Mouse (Mus musculus): ENCODE measurements around the gene Irf7.

Gene Irf7

DNA sequence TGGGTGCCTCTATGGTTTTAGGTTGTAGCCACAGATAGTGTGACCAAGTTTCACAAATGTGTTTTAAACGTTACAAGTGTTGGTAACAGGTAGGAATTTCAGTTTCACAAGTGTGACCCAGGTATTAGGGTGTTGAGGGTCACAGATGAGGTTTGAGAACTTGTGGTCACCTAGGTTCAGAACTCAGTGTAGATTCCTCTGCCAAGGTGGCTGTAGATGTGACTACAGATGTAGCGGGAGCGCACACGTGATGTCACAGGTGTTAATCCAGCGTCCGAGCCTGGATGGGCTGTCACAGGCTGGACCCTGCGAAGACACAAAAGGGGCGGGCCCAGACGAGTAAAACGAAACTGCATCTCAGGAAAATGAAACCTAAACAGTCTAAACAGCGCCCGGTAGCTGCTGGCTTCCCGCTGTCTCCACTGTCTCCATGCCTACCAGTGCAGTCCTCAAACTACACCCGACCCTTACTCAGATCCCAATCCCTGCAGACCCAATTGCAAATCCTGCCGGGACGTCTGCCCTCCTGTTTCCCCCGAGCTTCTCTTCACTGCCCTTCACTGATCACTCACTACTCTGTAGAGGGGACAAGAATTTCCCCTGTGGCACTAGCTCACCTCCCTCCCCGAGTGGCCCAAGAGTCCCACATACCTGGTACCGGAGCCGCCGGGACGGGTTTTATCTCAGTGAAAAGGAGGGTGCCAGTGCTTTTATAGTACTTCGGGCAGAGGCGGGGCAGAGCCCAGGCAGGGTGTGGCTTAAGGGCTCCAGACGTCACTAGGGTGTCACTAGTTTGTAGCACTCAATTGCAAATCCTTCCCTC is at the start of gene Irf7:
Irf7 (minus strand) TSS at position 743 of the 823 bp plus-strand sequence.
- in situ Hi-C loops (cut with MboI, MseI): loop anchor here in 1 of 2 experiments (25.0 kb wide), 1 partner anchor 1096 kb away; the partner anchor contains the start of gene Ifitm10

DNA sequence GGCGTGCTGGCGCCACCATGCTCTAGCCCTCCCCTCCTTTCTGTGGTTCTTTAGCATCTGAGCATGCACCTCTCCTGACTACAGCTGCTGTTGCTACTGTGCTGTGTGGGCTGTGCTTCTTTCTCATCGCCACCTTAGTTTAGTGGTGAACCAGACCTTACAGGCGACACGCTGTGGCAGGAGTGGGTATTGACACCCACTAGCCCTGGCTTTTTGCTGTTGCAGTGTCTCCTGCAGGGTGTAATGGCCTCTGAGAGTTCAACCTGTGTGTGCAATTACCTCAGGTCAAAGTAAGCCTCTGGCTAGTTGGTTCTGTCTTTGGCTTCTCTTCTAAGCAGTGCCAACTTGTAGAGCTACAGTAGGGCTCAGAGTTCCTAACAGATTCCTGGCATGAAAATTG is 49.7 kb upstream of the Irf7 start:
- in situ Hi-C loops (cut with MboI, MseI): loop anchor here in 1 of 2 experiments (10.0 kb wide), 1 partner anchor 61 kb away; no protein-coding TSS in a partner anchor

DNA sequence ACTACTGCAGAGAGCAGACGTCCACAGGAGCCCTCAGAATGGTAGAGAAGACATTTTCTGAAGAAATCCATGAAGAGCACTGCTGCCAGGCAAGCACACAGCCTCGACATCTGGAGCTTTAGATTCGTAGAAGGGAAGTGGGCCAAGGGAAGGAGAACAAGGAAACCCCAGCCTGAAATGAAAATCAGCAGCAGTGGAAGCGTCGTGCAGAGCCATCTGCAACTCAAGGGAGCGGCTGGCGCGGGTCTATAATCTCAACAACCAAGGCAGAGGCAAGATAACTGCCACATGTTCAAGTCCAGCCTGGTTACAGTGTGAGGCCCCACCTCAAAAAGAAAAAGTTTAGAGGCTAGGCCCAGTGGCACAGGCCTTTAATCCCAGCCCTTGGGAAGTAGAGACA is 48.8 kb upstream of the Irf7 start:
- in situ Hi-C loops (cut with MboI, MseI): loop anchor here in 1 of 2 experiments (10.0 kb wide), 1 partner anchor 60 kb away; no protein-coding TSS in a partner anchor

DNA sequence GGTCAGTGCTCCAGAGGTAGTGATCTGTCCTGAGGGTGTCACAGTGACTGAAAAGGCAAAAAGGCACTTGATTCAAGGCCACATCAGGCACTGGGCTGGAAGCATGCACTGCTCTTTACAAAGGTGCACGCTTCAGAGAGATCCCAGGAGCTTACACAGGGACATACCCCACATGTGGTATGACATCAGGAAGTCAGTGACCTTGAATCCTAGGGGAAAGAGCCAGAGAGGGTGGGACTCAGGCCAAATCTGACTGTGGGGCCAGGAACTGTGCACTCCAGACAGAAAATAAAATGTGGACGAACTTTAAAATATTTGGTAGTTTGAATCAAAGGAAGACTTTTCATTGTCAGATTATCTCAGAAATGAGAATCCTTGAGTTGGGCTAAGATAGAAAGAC is 48.1 kb upstream of the Irf7 start:
- in situ Hi-C loops (cut with MboI, MseI): loop anchor here in 1 of 2 experiments (10.0 kb wide), 1 partner anchor 60 kb away; no protein-coding TSS in a partner anchor

DNA sequence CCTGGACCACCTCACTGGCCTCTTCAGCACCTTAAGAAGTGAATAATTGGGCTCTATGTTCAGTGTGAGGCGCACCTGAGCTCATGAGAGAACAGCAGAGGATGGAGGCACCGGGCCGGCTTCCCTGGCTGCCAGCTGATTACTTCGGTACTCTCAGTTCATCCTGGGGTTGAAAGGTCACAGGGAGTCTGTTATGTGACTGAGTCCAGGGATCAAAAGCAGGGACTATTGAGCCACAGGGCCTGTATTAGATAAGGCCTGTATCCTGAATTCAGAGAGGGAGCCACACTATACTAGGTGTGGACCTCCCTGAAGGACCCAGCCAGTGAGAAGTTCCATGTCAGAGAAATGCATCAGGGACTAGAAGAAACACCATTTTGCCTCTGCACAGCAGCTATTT is 38.3 kb upstream of the Irf7 start:
- in situ Hi-C loops (cut with MboI, MseI): no loop called here

DNA sequence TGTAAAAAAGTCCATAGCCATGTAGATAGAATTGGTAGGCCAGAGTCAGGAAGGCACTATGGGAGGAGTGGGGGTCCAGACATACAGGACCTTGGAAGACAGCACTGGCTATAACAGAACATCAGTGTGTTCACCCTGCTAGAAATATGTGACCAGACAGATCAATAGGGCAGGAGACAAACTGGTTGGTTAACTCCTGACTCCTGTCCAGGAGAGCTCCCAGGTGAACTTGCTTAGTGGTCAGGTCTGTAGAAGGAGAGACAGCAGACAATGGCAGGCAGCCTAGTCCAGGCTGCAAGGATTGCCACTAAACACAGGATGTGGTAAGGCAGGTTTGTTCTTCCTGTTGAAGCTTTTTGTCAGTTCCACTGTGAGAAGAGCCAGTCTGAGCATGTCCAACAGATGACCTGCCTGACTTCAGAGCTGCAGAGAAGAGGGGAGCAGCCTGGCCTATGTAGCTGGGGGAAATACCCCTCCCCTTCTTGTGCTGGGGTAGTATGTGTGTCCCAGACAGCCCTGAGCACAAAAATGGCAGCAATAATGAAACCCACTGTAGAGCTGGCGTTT is 36.5 kb upstream of the Irf7 start:
- in situ Hi-C loops (cut with MboI, MseI): no loop called here

DNA sequence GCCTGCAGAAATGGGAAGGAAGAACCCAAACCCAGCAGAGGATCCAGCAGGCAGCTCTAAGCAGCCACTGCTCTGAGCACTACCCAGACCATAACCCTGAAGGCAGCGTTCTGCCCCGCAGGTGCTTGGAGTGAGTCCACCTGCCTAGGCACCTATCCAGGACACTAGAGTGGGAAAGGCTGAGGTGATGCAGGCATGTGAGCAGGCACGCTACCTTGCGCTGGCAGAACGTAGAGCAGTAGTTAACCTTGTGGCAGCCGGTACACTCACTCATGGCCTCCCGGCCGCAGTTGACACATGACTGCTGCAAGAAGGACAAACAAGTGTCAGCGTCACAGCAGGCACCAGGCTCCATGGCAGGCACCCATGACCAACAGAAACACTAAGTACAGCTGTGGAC is 35.1 kb upstream of the Irf7 start:
- in situ Hi-C loops (cut with MboI, MseI): no loop called here

DNA sequence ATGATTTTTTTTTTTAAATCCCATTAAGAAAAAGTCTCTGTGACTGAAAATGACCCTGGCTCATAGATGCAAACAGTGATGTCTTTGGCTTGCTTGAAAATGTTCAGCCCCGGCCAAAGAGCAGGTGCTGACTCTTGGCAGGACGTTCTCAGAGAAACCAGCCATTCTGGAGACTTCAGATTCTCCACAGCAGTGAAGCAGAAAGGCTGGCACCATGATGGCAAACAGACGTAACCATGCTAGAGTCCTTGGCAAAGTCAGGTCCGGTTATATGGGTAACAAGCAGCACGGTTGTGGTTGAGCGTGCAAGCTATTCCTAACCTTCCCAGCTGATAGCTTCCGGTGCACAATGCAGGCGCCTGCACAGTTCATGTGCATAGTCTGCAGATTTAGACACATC is 32.9 kb upstream of the Irf7 start:
- in situ Hi-C loops (cut with MboI, MseI): no loop called here

DNA sequence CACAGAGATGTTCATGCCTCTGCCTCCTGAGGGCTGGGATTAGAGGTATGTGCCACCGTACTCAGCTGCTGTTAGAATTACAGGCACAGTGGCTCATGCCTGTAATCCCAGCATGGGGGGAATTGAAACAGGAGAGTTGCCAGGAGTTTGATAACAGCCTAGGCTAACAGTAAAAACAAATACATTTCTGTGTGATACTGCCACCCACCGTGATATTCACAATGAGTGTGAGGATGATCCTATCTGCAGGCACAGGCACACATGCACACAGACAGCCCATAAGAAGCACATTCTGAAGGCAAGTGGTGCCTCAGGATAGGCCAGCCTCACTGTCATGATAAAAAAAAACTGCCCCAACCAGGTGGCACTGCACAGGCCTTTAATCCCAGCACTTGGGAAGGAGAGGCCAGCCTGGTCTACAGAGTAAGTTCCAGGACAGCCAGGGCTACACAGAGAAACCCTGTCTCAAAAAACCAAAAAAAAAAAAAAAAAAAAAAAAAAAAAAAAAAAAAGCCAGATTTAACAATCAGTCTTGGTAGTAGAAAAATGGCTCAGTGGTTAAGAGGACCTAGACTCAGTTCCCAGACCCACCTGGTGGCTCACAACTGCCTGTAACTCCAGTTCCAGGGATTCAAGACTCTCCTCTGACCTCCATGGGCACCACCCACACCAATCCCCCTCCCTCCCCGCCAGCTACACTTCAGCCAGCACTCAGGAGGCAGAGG is 31.8 kb upstream of the Irf7 start:
- in situ Hi-C loops (cut with MboI, MseI): no loop called here

DNA sequence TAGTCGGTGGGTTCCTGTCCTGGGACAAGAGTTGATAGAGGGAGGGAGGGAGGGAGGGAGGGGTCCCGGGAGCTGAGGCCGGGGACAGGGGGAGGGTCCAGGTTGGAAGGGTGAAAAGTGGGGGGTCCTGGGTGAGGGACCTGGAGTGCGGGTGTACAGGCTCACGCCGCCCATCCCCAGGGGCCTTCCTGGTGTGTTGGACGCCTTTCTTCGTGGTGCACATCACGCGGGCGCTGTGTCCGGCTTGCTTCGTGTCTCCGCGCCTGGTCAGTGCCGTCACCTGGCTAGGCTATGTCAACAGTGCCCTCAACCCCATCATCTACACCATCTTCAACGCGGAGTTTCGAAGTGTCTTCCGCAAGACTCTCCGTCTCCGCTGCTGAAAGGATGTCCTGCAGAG is 28.2 kb upstream of the Irf7 start:
- in situ Hi-C loops (cut with MboI, MseI): no loop called here

DNA sequence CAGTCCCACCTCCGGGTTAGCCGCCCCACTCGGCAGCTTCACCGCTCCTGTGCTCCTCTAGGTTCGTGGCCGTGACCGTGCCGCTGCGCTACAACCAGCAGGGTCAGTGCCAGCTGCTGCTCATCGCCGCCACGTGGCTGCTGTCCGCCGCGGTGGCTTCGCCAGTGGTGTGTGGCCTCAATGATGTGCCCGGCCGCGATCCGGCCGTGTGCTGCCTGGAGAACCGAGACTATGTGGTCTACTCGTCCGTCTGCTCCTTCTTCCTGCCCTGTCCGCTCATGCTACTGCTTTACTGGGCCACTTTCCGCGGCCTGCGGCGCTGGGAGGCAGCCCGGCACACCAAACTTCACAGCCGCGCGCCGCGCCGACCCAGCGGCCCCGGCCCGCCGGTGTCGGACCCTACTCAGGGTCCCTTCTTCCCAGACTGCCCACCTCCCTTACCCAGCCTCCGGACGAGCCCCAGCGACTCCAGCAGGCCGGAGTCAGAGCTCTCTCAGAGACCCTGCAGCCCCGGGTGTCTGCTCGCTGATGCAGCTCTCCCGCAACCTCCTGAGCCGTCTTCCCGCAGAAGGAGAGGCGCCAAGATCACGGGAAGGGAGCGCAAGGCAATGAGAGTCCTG is 27.7 kb upstream of the Irf7 start:
- in situ Hi-C loops (cut with MboI, MseI): no loop called here

DNA sequence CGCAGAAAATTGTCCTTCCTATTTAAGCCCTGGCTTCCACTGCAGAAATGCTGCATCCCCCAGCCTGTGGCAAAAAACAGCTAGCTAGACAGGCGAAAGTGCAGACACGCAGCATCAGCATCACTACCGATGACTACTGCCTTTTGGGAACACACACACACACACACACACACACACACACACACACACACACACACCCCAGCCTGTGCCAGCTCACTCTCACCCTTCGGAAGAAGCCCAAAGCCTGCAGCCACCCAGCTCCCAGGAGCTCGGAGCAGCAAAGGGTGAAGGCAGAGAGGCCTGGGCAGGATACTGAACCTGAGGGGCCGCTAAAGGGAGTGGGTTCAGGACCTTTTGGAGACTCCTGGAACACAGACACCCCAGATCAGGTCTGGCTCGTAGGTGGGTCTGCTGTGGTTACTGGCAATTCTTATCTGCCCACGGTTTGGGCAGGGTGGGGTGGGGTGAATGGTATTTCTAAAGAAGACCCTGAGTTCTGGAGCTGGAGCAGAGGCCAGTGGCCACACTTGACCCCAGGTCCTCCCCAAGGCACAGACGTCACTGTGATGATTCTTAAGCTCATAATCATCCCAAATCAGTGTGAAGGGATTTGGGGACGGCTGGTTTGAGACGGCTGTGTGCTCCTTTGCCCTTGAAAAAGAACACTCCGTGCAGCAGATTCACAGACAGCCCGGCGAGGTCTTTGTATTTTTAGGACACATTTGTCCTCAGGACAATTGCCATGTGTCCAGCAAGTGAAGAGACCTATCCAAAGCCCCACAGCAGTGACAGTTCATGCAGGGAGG is 26.5 kb upstream of the Irf7 start:
- in situ Hi-C loops (cut with MboI, MseI): no loop called here

DNA sequence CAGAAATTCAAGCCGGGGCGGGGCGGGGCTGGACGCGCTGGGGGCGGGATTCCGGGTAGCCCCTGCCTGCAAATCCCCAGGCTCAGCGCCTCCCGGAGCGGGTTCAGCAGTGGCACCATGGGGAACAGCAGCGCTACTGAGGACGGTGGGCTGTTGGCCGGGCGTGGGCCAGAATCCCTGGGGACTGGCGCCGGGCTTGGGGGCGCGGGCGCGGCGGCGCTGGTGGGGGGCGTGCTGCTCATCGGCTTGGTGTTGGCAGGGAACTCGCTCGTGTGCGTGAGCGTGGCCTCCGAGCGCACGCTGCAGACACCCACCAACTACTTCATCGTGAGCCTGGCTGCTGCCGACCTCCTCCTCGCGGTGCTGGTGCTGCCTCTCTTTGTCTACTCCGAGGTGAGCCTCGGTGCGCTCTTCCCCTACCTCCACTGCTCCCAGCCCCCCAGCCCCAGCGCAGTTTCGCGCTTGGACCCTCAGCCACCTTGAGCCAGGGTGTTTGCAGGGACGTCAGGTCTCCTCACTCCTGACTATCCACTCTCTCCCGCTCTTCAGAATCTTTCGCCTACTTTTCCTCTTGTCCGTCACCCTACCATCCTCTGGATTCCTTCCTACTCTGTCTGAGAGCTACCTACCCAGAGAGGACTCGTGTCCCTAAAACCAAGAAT is 25.8 kb upstream of the Irf7 start, which contains the start of gene Drd4:
Drd4 (plus strand) TSS at position 86 of the 662 bp plus-strand sequence.
- in situ Hi-C loops (cut with MboI, MseI): no loop called here

DNA sequence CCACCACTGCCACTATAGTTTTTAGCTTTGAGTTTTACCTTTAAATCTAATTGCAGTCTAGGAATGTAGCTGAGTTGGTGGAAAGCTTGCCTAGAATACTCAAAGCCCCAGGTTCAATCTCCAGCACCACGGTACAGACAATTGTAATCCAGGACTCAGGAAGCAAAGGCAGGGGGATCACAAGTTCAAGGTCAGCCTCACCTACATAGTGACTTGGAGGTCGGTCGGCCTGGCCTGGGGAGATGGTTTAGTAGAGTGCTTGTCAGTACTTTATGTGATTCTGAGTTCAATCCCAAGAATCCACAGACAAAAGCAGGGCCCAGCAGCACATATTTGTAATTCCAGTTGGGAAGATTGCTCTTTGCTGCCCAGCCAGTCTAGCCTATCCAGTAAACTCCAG is 21.8 kb upstream of the Irf7 start:
- in situ Hi-C loops (cut with MboI, MseI): no loop called here

DNA sequence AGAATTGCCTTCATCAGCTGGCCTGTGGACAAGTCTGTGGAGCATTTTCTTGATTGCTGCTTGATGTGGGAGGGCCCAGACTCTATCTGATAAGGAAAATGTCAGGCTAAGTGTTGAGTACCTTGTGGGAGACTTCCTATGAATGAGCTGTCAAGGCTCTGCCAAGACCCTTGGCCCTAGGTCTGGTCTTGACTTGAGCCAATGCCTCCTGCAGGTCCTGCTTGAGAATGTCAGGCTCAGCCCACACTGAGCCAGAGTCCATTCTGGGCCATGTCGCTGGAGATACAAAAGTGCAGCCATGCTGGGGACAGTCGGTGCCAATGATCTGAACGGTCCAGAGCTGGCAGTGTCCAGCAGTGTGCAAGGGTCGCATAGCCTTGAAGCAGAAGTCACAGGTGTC is 16.5 kb upstream of the Irf7 start:
- in situ Hi-C loops (cut with MboI, MseI): no loop called here

DNA sequence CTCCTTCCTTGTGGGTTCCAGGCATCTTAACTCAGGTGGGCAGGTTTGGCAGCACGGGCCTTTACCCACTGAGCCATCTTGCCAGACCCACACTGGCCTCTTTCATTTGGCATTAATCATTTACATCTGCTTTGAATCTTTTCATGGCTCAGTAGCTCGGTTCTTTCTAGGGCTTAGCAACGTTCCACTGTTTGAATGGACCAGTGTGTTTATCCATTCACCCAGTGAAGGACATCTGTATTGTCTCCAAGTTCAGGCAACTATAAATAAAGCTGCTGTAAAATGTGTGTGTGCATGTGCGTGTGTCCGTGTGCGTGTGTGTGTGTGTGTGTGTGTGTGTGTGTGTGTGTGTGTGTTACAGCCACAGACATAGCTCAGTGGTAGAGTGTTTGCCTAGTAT is 15.2 kb upstream of the Irf7 start:
- in situ Hi-C loops (cut with MboI, MseI): no loop called here

DNA sequence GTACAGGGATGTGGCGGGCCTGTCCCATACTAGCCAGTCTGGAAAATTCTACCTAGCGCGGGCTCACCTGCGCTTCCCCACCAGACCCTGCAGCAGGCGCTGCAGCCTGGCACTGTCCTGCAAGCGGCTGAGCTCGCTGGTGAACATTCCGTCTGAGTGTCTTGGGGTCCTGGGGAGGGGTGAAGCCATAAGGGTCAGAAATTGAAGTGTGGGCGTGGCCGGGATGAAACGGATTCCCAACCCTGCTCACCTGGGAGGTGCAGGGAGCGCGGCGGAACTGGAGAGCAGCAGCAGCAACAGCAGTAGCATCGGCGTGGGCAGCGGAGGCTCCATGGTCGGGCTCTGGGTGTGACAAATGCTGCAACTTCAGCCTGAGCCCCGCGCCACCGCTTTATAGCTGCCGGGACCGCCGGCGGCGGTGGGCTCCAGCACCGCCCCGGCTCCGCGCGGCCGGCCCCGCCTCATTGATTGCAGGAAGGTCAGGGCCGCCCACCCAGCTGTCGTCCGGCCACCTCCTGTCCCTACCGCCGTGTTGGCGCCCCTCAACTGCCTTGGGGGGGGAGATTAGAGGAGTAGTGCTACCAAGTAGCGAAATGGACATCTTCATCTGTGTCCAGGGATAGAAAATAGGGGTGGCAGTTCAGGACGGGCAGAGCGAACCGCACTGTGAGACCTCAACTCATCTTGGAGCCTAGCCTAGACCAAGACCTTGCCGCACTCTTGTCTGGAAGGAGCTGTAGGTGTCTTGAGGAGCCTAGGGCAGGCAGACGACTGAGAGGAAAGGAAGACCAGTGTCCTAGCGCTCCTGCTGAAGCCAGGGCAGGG is 12.7 kb upstream of the Irf7 start, which contains the start of gene Sct:
Sct (minus strand) TSS at position 368 of the 825 bp plus-strand sequence.
- in situ Hi-C loops (cut with MboI, MseI): no loop called here

DNA sequence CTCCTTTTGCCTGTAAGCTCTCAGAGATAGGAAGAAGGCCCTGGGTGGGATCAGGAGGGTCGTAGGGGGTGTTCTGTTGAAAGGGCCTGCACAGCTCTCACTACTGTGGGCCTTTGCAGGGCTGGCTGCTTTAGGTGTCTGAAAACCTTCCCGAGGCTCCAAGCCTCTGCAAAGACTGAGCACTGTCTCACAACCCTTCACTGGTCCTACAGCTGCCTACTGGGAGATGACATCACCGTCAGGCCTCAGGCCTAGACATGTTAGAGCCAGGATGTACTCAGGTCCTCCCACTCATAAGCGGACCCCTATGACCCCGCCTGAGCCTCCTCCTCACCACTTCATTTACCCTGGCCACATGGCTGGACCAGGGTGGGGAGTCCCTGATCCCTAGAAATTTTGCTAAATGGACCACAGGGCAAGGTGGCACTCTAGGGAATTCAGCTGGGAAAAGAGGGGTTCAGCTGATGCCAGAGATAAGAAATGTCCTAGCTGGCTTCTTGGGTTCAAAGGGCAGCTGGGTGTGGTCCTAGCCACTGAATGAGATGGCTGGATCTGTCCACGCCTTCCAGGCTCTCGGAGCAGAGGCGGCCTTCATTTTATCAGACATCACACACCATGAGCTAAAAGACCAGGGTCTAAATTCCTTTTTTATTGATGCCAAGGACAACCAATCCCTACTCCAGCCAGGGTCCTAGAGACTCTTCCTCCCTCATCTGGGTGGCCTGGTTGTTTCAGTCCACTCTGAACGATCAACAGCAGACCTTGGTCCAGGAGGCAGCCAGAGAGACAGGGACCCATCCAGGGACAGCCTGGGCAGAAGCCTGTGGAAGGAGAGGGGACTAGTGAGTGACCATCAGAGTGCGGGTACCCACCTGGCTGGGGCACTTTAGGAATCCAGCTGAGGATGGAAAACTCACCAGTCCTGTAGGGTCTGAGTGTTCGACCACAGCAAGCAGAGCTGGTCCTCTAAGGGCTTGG is 11.7 kb upstream of the Irf7 start:
- in situ Hi-C loops (cut with MboI, MseI): no loop called here
